Mouse (Mus musculus) frontal cortex, adult (tissue): Measurements from ENCODE around the gene Glo1.
"Not testable (repeated sequence)": the region's sequence is repeated elsewhere in the genome, so short reads cannot be mapped to it uniquely, and the experiment has no call there.

Experiments used
- ATAC-seq: cut with Nextera tagmentation; 2 replicates; pipeline ENCODE4 v1.9.2; 2017; ENCODE audit warnings: mild to moderate bottlenecking, moderate library complexity, mixed read lengths; ENCODE audit not compliant: low TSS enrichment

The Glo1 gene

GRCm38 (mm10) chr17:30626719-30627118 is at the start of gene Glo1:
Glo1 (minus strand) TSS chr17:30626871.
- ATAC-seq = not testable (repeated sequence)

GRCm38 (mm10) chr17:30675021-30675740 is 48.5 kb upstream of the Glo1 start:
- ATAC-seq = no peak

- no peak for ATAC-seq
Measured at GRCm38 (mm10) chr17:30673023-30673422, 46.4 kb upstream of the Glo1 start.

GRCm38 (mm10) chr17:30672556-30672955 is 45.9 kb upstream of the Glo1 start:
- no peak for ATAC-seq

GRCm38 (mm10) chr17:30664856-30665255 is 38.2 kb upstream of the Glo1 start:
- no peak for ATAC-seq

- no peak for ATAC-seq
Measured at GRCm38 (mm10) chr17:30663170-30663569, 36.5 kb upstream of the Glo1 start.

GRCm38 (mm10) chr17:30662131-30662530 is 35.5 kb upstream of the Glo1 start:
- no peak for ATAC-seq

GRCm38 (mm10) chr17:30658152-30658544 is 31.5 kb upstream of the Glo1 start:
- ATAC-seq = peak; percentile 95

GRCm38 (mm10) chr17:30657530-30658151 is 31.0 kb upstream of the Glo1 start:
- peak; percentile 38; the same call in 1 of the 2 replicates for ATAC-seq

GRCm38 (mm10) chr17:30653010-30653409 is 26.3 kb upstream of the Glo1 start:
- no peak for ATAC-seq

- no peak for ATAC-seq
Measured at GRCm38 (mm10) chr17:30648770-30649169, 22.1 kb upstream of the Glo1 start.

GRCm38 (mm10) chr17:30640896-30641295 is 14.2 kb upstream of the Glo1 start:
- no peak for ATAC-seq

GRCm38 (mm10) chr17:30638996-30639395 is 12.3 kb upstream of the Glo1 start:
- ATAC-seq = no peak

GRCm38 (mm10) chr17:30637714-30638113 is 11.0 kb upstream of the Glo1 start:
- ATAC-seq = no peak

- ATAC-seq = no peak
Measured at GRCm38 (mm10) chr17:30635367-30635766, 8.7 kb upstream of the Glo1 start.

GRCm38 (mm10) chr17:30624132-30624531 is 2.5 kb downstream of the Glo1 start, which contains the start of gene Dnah8:
Dnah8 (plus strand) TSS chr17:30624354.
- ATAC-seq = not testable (repeated sequence)

- ATAC-seq = no peak
Measured at GRCm38 (mm10) chr17:30623200-30623599, 3.5 kb downstream of the Glo1 start.

GRCm38 (mm10) chr17:30621450-30621849 is 5.2 kb downstream of the Glo1 start:
- ATAC-seq = no peak

- ATAC-seq = no peak
Measured at GRCm38 (mm10) chr17:30620548-30620947, 6.1 kb downstream of the Glo1 start.

GRCm38 (mm10) chr17:30619153-30619552 is 7.5 kb downstream of the Glo1 start:
- ATAC-seq = no peak

- no peak for ATAC-seq
Measured at GRCm38 (mm10) chr17:30618136-30618891, 8.4 kb downstream of the Glo1 start.

- no peak for ATAC-seq
Measured at GRCm38 (mm10) chr17:30616203-30616602, 10.5 kb downstream of the Glo1 start.

- no peak for ATAC-seq
Measured at GRCm38 (mm10) chr17:30613350-30613749, 13.3 kb downstream of the Glo1 start.
